Mouse (Mus musculus) heart, embryonic 10.5 days (tissue): ENCODE results near the gene Ankrd2. TPM values are rescaled to one million over a fixed set of nuclear protein-coding genes. Genes with fewer than 3 reads are reported as not detected.

Source experiments
- DNase-seq: peaks from one replicate; pipeline ENCODE4 v3.0.0-alpha.2; 2017; ENCODE audit warnings: low spot score
- H3K27ac ChIP-seq: fragments of 300-500 bp; sonication (generic); 2 replicates; pipeline ENCODE4 v1.5.1; 2016; ENCODE audit warnings: mild to moderate bottlenecking
- H3K27me3 ChIP-seq: fragments of 300-500 bp; sonication (generic); 2 replicates; pipeline ENCODE4 v1.6.1; 2016; ENCODE audit warnings: mild to moderate bottlenecking; ENCODE audit not compliant: poor library complexity, insufficient read depth, severe bottlenecking
- H3K36me3 ChIP-seq: fragments of 300-500 bp; sonication (generic); 2 replicates; pipeline ENCODE4 v1.6.1; 2016; ENCODE audit warnings: mild to moderate bottlenecking, moderate library complexity
- H3K4me1 ChIP-seq: fragments of 300-500 bp; sonication (generic); 2 replicates; pipeline ENCODE4 v1.6.1; 2016; ENCODE audit warnings: mild to moderate bottlenecking
- H3K4me3 ChIP-seq: fragments of 300-500 bp; sonication (generic); 2 replicates; pipeline ENCODE4 v1.5.1; 2016; ENCODE audit warnings: mild to moderate bottlenecking, moderate library complexity
- H3K9me3 ChIP-seq: fragments of 300-500 bp; sonication (generic); 2 replicates; pipeline ENCODE4 v1.6.1; 2016; ENCODE audit warnings: mild to moderate bottlenecking, moderate library complexity
- WGBS: fragments of 180-500 bp; shearing (Covaris S2); methylation state at CpG from one replicate; pipeline ENCODE4 v1.1.7; 2016; 5-methylcytosine and 5-hydroxymethylcytosine counted together
- polyA plus RNA-seq: library from polyadenylated mRNA; unstranded; fragments of >200 nt; fragmentation: Nextera tagmentation; extraction: Ambion mirVana; gene quantifications from 2 replicates; pipeline ENCODE4 v1.2.1, GENCODE M21; 2016

Ankrd2 gene
- polyA plus RNA-seq, 1 experiment from 2014 or later, result not detected

GRCm38 (mm10) chr19:42043988-42044387, 8.2 kb downstream of the Ankrd2 start:
- 93% methylated on average over 6 of the region's 6 CpGs for WGBS
- Histone ChIP-seq H3K4me3 (no peak overlapping the region), H3K4me1 (peaks cover 14% of the 10 kb centered on the region; the same call in 1 of the 2 replicates), H3K27ac (no peak overlapping the region), H3K27me3 (peaks cover 36% of the 10 kb centered on the region), H3K9me3 (no peaks in the 10 kb centered on the region), H3K36me3 (no peaks in the 10 kb centered on the region)
- DNase-seq, result no peak

GRCm38 (mm10) chr19:42045269-42046102, 9.7 kb downstream of the Ankrd2 start, which contains the start of gene Hoga1:
Hoga1 (plus strand) TSS chr19:42045610.
- peak; percentile 93 for DNase-seq
- Histone ChIP-seq H3K4me3 (peak within 1 kb of the TSS; percentile 56), H3K9me3 (no peaks in the 10 kb centered on the region), H3K27me3 (peaks cover 23% of the 10 kb centered on the region; the same call in 1 of the 2 replicates), H3K36me3 (no peaks in the 10 kb centered on the region), H3K27ac (peak within 1 kb of the TSS; percentile 76), H3K4me1 (peaks cover 14% of the 10 kb centered on the region; the same call in 1 of the 2 replicates)
- 23% methylated on average over 23 of the region's 23 CpGs for WGBS

GRCm38 (mm10) chr19:42050251-42050650, 14.5 kb downstream of the Ankrd2 start:
- no peak for DNase-seq
- H3K4me1 ChIP-seq, result peaks cover 15% of the 10 kb centered on the region; the same call in 1 of the 2 replicates
- no peaks in the 10 kb centered on the region for H3K36me3 ChIP-seq
- WGBS, result 64% methylated on average over 1 of the region's 1 CpGs
- H3K4me3 ChIP-seq, result no peak overlapping the region
- no peaks in the 10 kb centered on the region for H3K9me3 ChIP-seq
- H3K27me3 ChIP-seq, result peaks cover 10% of the 10 kb centered on the region; the same call in 1 of the 2 replicates
- H3K27ac ChIP-seq, result no peak overlapping the region

- H3K9me3 ChIP-seq, result no peaks in the 10 kb centered on the region
- peaks cover 10% of the 10 kb centered on the region; the same call in 1 of the 2 replicates for H3K27me3 ChIP-seq
- WGBS, result 82% methylated on average over 3 of the region's 3 CpGs
- no peaks in the 10 kb centered on the region for H3K36me3 ChIP-seq
- DNase-seq, result no peak
- H3K27ac ChIP-seq, result no peak overlapping the region
- no peak overlapping the region for H3K4me3 ChIP-seq
- H3K4me1 ChIP-seq, result 0 out of 2 replicates have a peak, but pooled peaks cover 4% of the 10 kb centered on the region
Measured at GRCm38 (mm10) chr19:42051351-42051750, 15.6 kb downstream of the Ankrd2 start.

- Histone ChIP-seq H3K9me3 (no peaks in the 10 kb centered on the region), H3K4me1 (0 out of 2 replicates have a peak, but pooled peaks cover 3% of the 10 kb centered on the region), H3K4me3 (no peak within 1 kb of the TSS), H3K27ac (no peak within 1 kb of the TSS), H3K36me3 (no peaks in the 10 kb centered on the region), H3K27me3 (peaks cover 4% of the 10 kb centered on the region; the same call in 1 of the 2 replicates)
- no peak for DNase-seq
- 63% methylated on average over 4 of the region's 4 CpGs for WGBS
Measured at GRCm38 (mm10) chr19:42051948-42052347, 16.1 kb downstream of the Ankrd2 start, which contains the start of gene 4933411K16Rik. 4933411K16Rik (plus strand) TSS chr19:42052248.

GRCm38 (mm10) chr19:42054255-42054654, 18.5 kb downstream of the Ankrd2 start:
- H3K4me1 ChIP-seq, result 0 out of 2 replicates have a peak, but pooled peaks cover 3% of the 10 kb centered on the region
- no peak for DNase-seq
- 74% methylated on average over 6 of the region's 6 CpGs for WGBS

GRCm38 (mm10) chr19:42055881-42056280, 20.1 kb downstream of the Ankrd2 start:
- Histone ChIP-seq H3K4me1 (0 out of 2 replicates have a peak, but pooled peaks cover 3% of the 10 kb centered on the region), H3K27ac (no peak overlapping the region)
- WGBS, result 75% methylated on average over 2 of the region's 2 CpGs

More at GRCm38 (mm10) chr19:42054255-42054654, 18.5 kb downstream of the Ankrd2 start:
- H3K9me3 ChIP-seq, result no peaks in the 10 kb centered on the region
- no peak overlapping the region for H3K27ac ChIP-seq
- no peaks in the 10 kb centered on the region; the same call in 1 of the 2 replicates for H3K27me3 ChIP-seq
- no peaks in the 10 kb centered on the region for H3K36me3 ChIP-seq
- no peak overlapping the region for H3K4me3 ChIP-seq

GRCm38 (mm10) chr19:42056719-42057409, 21.1 kb downstream of the Ankrd2 start:
- H3K27ac ChIP-seq, result no peak overlapping the region
- no peaks in the 10 kb centered on the region for H3K36me3 ChIP-seq
- WGBS, result 74% methylated on average over 6 of the region's 6 CpGs
- DNase-seq, result no peak
- H3K27me3 ChIP-seq, result peaks cover 10% of the 10 kb centered on the region; the same call in 1 of the 2 replicates
- H3K4me3 ChIP-seq, result no peak overlapping the region
- H3K9me3 ChIP-seq, result no peaks in the 10 kb centered on the region
- 0 out of 2 replicates have a peak, but pooled peaks cover 3% of the 10 kb centered on the region for H3K4me1 ChIP-seq

More at GRCm38 (mm10) chr19:42055881-42056280, 20.1 kb downstream of the Ankrd2 start:
- Histone ChIP-seq H3K36me3 (no peaks in the 10 kb centered on the region), H3K4me3 (no peak overlapping the region), H3K9me3 (no peaks in the 10 kb centered on the region), H3K27me3 (peaks cover 7% of the 10 kb centered on the region; the same call in 1 of the 2 replicates)
- DNase-seq, result no peak

- no peak overlapping the region for H3K27ac ChIP-seq
- H3K4me1 ChIP-seq, result 0 out of 2 replicates have a peak, but pooled peaks cover 3% of the 10 kb centered on the region
- H3K4me3 ChIP-seq, result no peak overlapping the region
- peaks cover 10% of the 10 kb centered on the region; the same call in 1 of the 2 replicates for H3K27me3 ChIP-seq
- DNase-seq, result no peak
- 65% methylated on average over 7 of the region's 7 CpGs for WGBS
- no peaks in the 10 kb centered on the region for H3K9me3 ChIP-seq
- no peaks in the 10 kb centered on the region for H3K36me3 ChIP-seq
Measured at GRCm38 (mm10) chr19:42058426-42058825, 22.6 kb downstream of the Ankrd2 start.

GRCm38 (mm10) chr19:42061443-42061842, 25.6 kb downstream of the Ankrd2 start:
- 87% methylated on average over 7 of the region's 7 CpGs for WGBS
- Histone ChIP-seq H3K9me3 (no peaks in the 10 kb centered on the region), H3K36me3 (no peaks in the 10 kb centered on the region)

GRCm38 (mm10) chr19:42068441-42069240, 32.8 kb downstream of the Ankrd2 start:
- H3K27me3 ChIP-seq, result no peaks in the 10 kb centered on the region
- peaks cover 9% of the 10 kb centered on the region for H3K4me1 ChIP-seq
- 69% methylated on average over 11 of the region's 11 CpGs for WGBS
- H3K36me3 ChIP-seq, result no peaks in the 10 kb centered on the region
- DNase-seq, result peak; percentile 68
- peak overlapping the region; percentile 22; the same call in 1 of the 2 replicates for H3K27ac ChIP-seq
- H3K4me3 ChIP-seq, result no peak overlapping the region
- no peaks in the 10 kb centered on the region for H3K9me3 ChIP-seq

More at GRCm38 (mm10) chr19:42061443-42061842, 25.6 kb downstream of the Ankrd2 start:
- Histone ChIP-seq H3K27me3 (peaks cover 10% of the 10 kb centered on the region; the same call in 1 of the 2 replicates), H3K27ac (no peak overlapping the region), H3K4me3 (no peak overlapping the region), H3K4me1 (no peaks in the 10 kb centered on the region)
- DNase-seq, result peak; percentile 17

GRCm38 (mm10) chr19:42069241-42069525, 33.4 kb downstream of the Ankrd2 start:
- H3K9me3 ChIP-seq, result no peaks in the 10 kb centered on the region
- H3K27me3 ChIP-seq, result no peaks in the 10 kb centered on the region
- H3K4me3 ChIP-seq, result no peak overlapping the region
- 57% methylated on average over 6 of the region's 6 CpGs for WGBS
- H3K27ac ChIP-seq, result 0 out of 2 replicates have a peak overlapping the region, but pooled peaks have one; percentile 22
- peaks cover 9% of the 10 kb centered on the region for H3K4me1 ChIP-seq
- H3K36me3 ChIP-seq, result no peaks in the 10 kb centered on the region
- no peak for DNase-seq
